Mouse (Mus musculus) MEL (cell line): Measurements from ENCODE around the gene Tbc1d10c. TPM values are rescaled to one million over a fixed set of nuclear protein-coding genes. Genes with fewer than 3 reads are reported as not detected.

Experiments
- DNase-seq: peaks from one replicate; pipeline ENCODE4 v3.0.0; 2011; ENCODE audit warnings: low read depth, low spot score
- H3K27ac ChIP-seq: 2 replicates; pipeline ENCODE4 v1.5.1; 2012; ENCODE audit warnings: low read depth, mild to moderate bottlenecking, control low read depth, low read length, moderate library complexity; ENCODE audit not compliant: control insufficient read depth
- H3K27me3 ChIP-seq, 2 experiments: fragments of 150-350 bp in 1 of 2; sonication (generic) in 1 of 2; 2 replicates each; pipeline ENCODE4 v1.6.1; 2012; ENCODE audit warnings: low read length in 2 of 2, mild to moderate bottlenecking in 2 of 2, improper control_type of control experiment in 1 of 2, moderate library complexity in 1 of 2; ENCODE audit not compliant: insufficient read depth in 2 of 2, control insufficient read depth in 1 of 2
- H3K36me3 ChIP-seq, 2 experiments: 2 replicates each; pipeline ENCODE4 v1.6.1; 2012 to 2014; ENCODE audit warnings: low read length in 2 of 2, improper control_type of control experiment in 1 of 2, inconsistent platforms in 1 of 2, mild to moderate bottlenecking in 1 of 2; ENCODE audit not compliant: insufficient read depth in 2 of 2, control insufficient read depth in 1 of 2
- H3K4me1 ChIP-seq, 2 experiments: fragments of 150-350 bp in 1 of 2; sonication (generic) in 1 of 2; 2 replicates each; pipeline ENCODE4 v1.6.1; 2012; ENCODE audit warnings: low read length in 2 of 2, improper control_type of control experiment in 1 of 2, mild to moderate bottlenecking in 1 of 2; ENCODE audit not compliant: insufficient read depth in 2 of 2, control insufficient read depth in 1 of 2
- H3K4me3 ChIP-seq, 2 experiments: fragments of 150-350 bp in 1 of 2; sonication (generic) in 1 of 2; 2 replicates each; pipeline ENCODE4 v1.5.1; 2012; ENCODE audit warnings: low read depth in 2 of 2, low read length in 2 of 2, mild to moderate bottlenecking in 2 of 2, moderate library complexity in 2 of 2, control low read depth in 1 of 2, improper control_type of control experiment in 1 of 2; ENCODE audit not compliant: control insufficient read depth in 1 of 2, insufficient read depth in 1 of 2
- H3K79me2 ChIP-seq: 2 replicates; pipeline ENCODE4 v1.6.1; 2012; ENCODE audit warnings: mild to moderate bottlenecking, low read length, moderate library complexity; ENCODE audit not compliant: control insufficient read depth, poor library complexity, insufficient read depth
- H3K9ac ChIP-seq: 2 replicates; pipeline ENCODE4 v1.6.1; 2012; ENCODE audit warnings: low read depth, mild to moderate bottlenecking, control low read depth, low read length, moderate library complexity; ENCODE audit not compliant: control insufficient read depth, poor library complexity, severe bottlenecking
- H3K9me3 ChIP-seq: fragments of 150-350 bp; sonication (generic); replicated peaks from 2 replicates; pipeline ENCODE4 v1.6.1; 2012; ENCODE audit warnings: mild to moderate bottlenecking, low read length, improper control_type of control experiment, moderate library complexity; ENCODE audit not compliant: insufficient read depth
- BHLHE40 ChIP-seq: IDR thresholded peaks from 2 replicates; pipeline ENCODE4 v1.6.1; 2012; ENCODE audit warnings: low read depth, mild to moderate bottlenecking, inconsistent platforms, low read length, improper control_type of control experiment, borderline replicate concordance
- CHD2 ChIP-seq: IDR thresholded peaks from 2 replicates; pipeline ENCODE4 v1.6.1; 2011; ENCODE audit warnings: low read length, improper control_type of control experiment
- CTCF ChIP-seq, 3 experiments: IDR thresholded peaks in 2 of 3; conservative IDR thresholded peaks in 1 of 3; 2 replicates each; pipeline ENCODE4 v1.5.1; 2011 to 2012; ENCODE audit warnings: low read length in 3 of 3, low read depth in 2 of 3, mild to moderate bottlenecking in 2 of 3, improper control_type of control experiment in 1 of 3, inconsistent platforms in 1 of 3, mixed read lengths in 1 of 3, moderate library complexity in 1 of 3; ENCODE audit not compliant: control insufficient read depth in 1 of 3, insufficient read depth in 1 of 3, poor library complexity in 1 of 3, severe bottlenecking in 1 of 3
- E2F4 ChIP-seq: IDR thresholded peaks from 2 replicates; pipeline ENCODE4 v1.6.1; 2011; ENCODE audit warnings: low read depth, low read length, improper control_type of control experiment, borderline replicate concordance
- EP300 ChIP-seq, 2 experiments: IDR thresholded peaks; 2 replicates each; pipeline ENCODE4 v1.6.1; 2011; ENCODE audit warnings: improper control_type of control experiment in 2 of 2, low read length in 2 of 2, low read depth in 1 of 2, mild to moderate bottlenecking in 1 of 2
- GATA1 ChIP-seq: IDR thresholded peaks from 2 replicates; pipeline ENCODE4 v1.6.1; 2011; ENCODE audit warnings: low read depth, low read length, improper control_type of control experiment
- HCFC1 ChIP-seq: IDR thresholded peaks from 2 replicates; pipeline ENCODE4 v1.6.1; 2012; ENCODE audit warnings: low read depth, mild to moderate bottlenecking, inconsistent platforms, low read length, improper control_type of control experiment, moderate library complexity
- MAFK ChIP-seq: IDR thresholded peaks from 2 replicates; pipeline ENCODE4 v1.6.1; 2011; ENCODE audit warnings: low read depth, mild to moderate bottlenecking, low read length, improper control_type of control experiment, borderline replicate concordance
- MAZ ChIP-seq: IDR thresholded peaks from 2 replicates; pipeline ENCODE4 v1.6.1; 2012; ENCODE audit warnings: low read depth, mild to moderate bottlenecking, inconsistent platforms, low read length, improper control_type of control experiment
- MEF2A ChIP-seq: IDR thresholded peaks from 2 replicates; pipeline ENCODE4 v1.6.1; 2014; ENCODE audit warnings: low read depth, mild to moderate bottlenecking, inconsistent platforms, low read length, improper control_type of control experiment; ENCODE audit not compliant: poor library complexity, insufficient replicate concordance, severe bottlenecking; ENCODE audit errors: extremely low read depth
- MYB ChIP-seq: IDR thresholded peaks from 2 replicates; pipeline ENCODE4 v1.6.1; 2011; ENCODE audit warnings: mild to moderate bottlenecking, low read depth, low read length, improper control_type of control experiment
- MYC ChIP-seq: IDR thresholded peaks from 2 replicates; pipeline ENCODE4 v1.6.1; 2011; ENCODE audit warnings: low read depth, mild to moderate bottlenecking, low read length, improper control_type of control experiment, moderate library complexity
- NRF1 ChIP-seq: IDR thresholded peaks from 2 replicates; pipeline ENCODE4 v1.6.1; 2014; ENCODE audit warnings: low read depth, mild to moderate bottlenecking, inconsistent platforms, low read length, improper control_type of control experiment, moderate library complexity; ENCODE audit not compliant: poor library complexity, insufficient read depth, severe bottlenecking
- POLR2AphosphoS5 ChIP-seq: IDR thresholded peaks from 2 replicates; pipeline ENCODE4 v1.6.1; 2012; ENCODE audit warnings: low read depth, borderline replicate concordance, mild to moderate bottlenecking, inconsistent platforms, low read length, moderate library complexity, mixed read lengths
- RCOR1 ChIP-seq: IDR thresholded peaks from 2 replicates; pipeline ENCODE4 v1.6.1; 2012; ENCODE audit warnings: low read depth, mild to moderate bottlenecking, inconsistent platforms, low read length, improper control_type of control experiment
- TAL1 ChIP-seq: IDR thresholded peaks from 2 replicates; pipeline ENCODE4 v1.6.1; 2012; ENCODE audit warnings: mild to moderate bottlenecking, inconsistent platforms, low read length, moderate library complexity, mixed read lengths
- TBP ChIP-seq: IDR thresholded peaks from 2 replicates; pipeline ENCODE4 v1.8.0; 2011; ENCODE audit warnings: low read depth, low read length, improper control_type of control experiment
- ZC3H11A ChIP-seq: IDR thresholded peaks from 2 replicates; pipeline ENCODE4 v1.6.1; 2012; ENCODE audit warnings: low read depth, mild to moderate bottlenecking, inconsistent platforms, low read length, improper control_type of control experiment
- ZNF384 ChIP-seq: IDR thresholded peaks from 2 replicates; pipeline ENCODE4 v1.6.1; 2012; ENCODE audit warnings: low read depth, mild to moderate bottlenecking, inconsistent platforms, low read length, improper control_type of control experiment
- polyA plus RNA-seq, 2 experiments: library from polyadenylated mRNA; stranded (reverse) in 1 of 2; unstranded in 1 of 2; fragments of >175 nt in 1 of 2; fragments of >200 nt in 1 of 2; gene quantifications; 2 replicates each; pipeline versions ENCODE4 v1.2.1 to v1.2.4; 2012; ENCODE audit warnings: low replicate concordance in 2 of 2, low read depth in 1 of 2; ENCODE audit not compliant: insufficient read length in 2 of 2, insufficient read depth in 1 of 2, missing spikeins in 1 of 2
- total RNA-seq: library from RNA; depleted of rRNA; stranded (reverse); fragments of 300-350 nt; gene quantifications from 2 replicates; pipeline ENCODE4 v1.2.3, GENCODE M21; 2012

Gene Tbc1d10c
- total and polyA plus RNA-seq, 3 experiments: 14.0 to 15.5 TPM; not detected in 1

- TF ChIP-seq NRF1: peak; percentile 19; the same call in 1 of the 2 replicates
- no peak for TF ChIP-seq CTCF (IDR thresholded peaks at IDR 0.05 in 2 of 3, conservative IDR thresholded peaks at IDR 0.05 in 1 of 3; ENCODE audit: control insufficient read depth in 1 of 3, insufficient read depth in 1 of 3, low read depth in 2 of 3, low read length in 3 of 3, poor library complexity in 1 of 3, severe bottlenecking in 1 of 3)
- no peak for TF ChIP-seq ZNF384
- TF ChIP-seq MYC: no peak
- peak; percentile 78 for TF ChIP-seq HCFC1
These were observed 40.4 kb upstream of the Tbc1d10c start, which contains the start of gene Pold4 (continued) for GRCm38 (mm10) chr19:4231253-4232185.

GRCm38 (mm10) chr19:4230415-4230814 is 39.3 kb upstream of the Tbc1d10c start:
- TF ChIP-seq MAFK: no peak
- TF ChIP-seq MYB: no peak
- TF ChIP-seq GATA1: no peak
- no peak for TF ChIP-seq MEF2A
- no peak for TF ChIP-seq TAL1
- TF ChIP-seq HCFC1: no peak
- no peak for TF ChIP-seq TBP
- TF ChIP-seq ZC3H11A: no peak
- TF ChIP-seq E2F4: no peak
- no peak for TF ChIP-seq BHLHE40
- no peak for TF ChIP-seq RCOR1
- TF ChIP-seq POLR2AphosphoS5: no peak
- no peak for TF ChIP-seq EP300 (IDR thresholded peaks at IDR 0.05; ENCODE audit: low read depth in 1 of 2, low read length in 2 of 2)
- TF ChIP-seq CHD2: no peak
- TF ChIP-seq MAZ: no peak
- TF ChIP-seq ZNF384: no peak
- TF ChIP-seq MYC: no peak
- peaks cover 2% of the 10 kb centered on the region; the same call in 1 of the 2 replicates for H3K79me2 ChIP-seq
- peak overlapping the region; percentile 74 for H3K27ac ChIP-seq
- H3K27me3 ChIP-seq: no peaks in the 10 kb centered on the region
- peak overlapping the region; percentile 61 for H3K9ac ChIP-seq
- DNase-seq: peak; percentile 51
- peaks cover 2 to 29% of the 10 kb centered on the region in 2 experiments; a peak in 3 of 4 replicates for H3K4me1 ChIP-seq
- H3K4me3 ChIP-seq: peak overlapping the region in 1 of 2 experiments; percentile 26; a peak in 2 of 4 replicates
- H3K36me3 ChIP-seq: peaks cover 0 to 11% of the 10 kb centered on the region in 2 experiments; a peak in 2 of 4 replicates
- H3K9me3 ChIP-seq: no peaks in the 10 kb centered on the region
